Mouse (Mus musculus) cortical plate, adult 2 months (tissue): Measurements from ENCODE around the gene Faim.

ENCODE experiments used
- CTCF ChIP-seq: fragments of 200-500 bp; IDR thresholded peaks from 2 replicates; pipeline ENCODE4 v1.5.1; 2011; ENCODE audit warnings: mild to moderate bottlenecking, control low read depth, low read length; ENCODE audit not compliant: insufficient read depth; ENCODE audit errors: extremely low read depth
- POLR2A ChIP-seq: fragments of 200-500 bp; IDR thresholded peaks from 2 replicates; pipeline ENCODE4 v1.6.1; 2011; ENCODE audit warnings: mild to moderate bottlenecking, low read length, control low read depth; ENCODE audit not compliant: insufficient read depth; ENCODE audit errors: extremely low read depth

- TF ChIP-seq POLR2A (no peak), CTCF (no peak)
Measured at GRCm38 (mm10) chr9:98960348-98960747, 25.8 kb upstream of the Faim start.
